Mouse (Mus musculus) lung, adult 2 months (tissue): ENCODE measurements around the gene Trim56.

ENCODE experiments used
- CTCF ChIP-seq: fragments of 200-500 bp; IDR thresholded peaks from 2 replicates; pipeline ENCODE4 v1.5.1; 2011; ENCODE audit warnings: mild to moderate bottlenecking, low read length, control low read depth; ENCODE audit not compliant: insufficient read depth
- POLR2A ChIP-seq: fragments of 200-500 bp; IDR thresholded peaks from 2 replicates; pipeline ENCODE4 v1.6.1; 2011; ENCODE audit warnings: low read depth, mild to moderate bottlenecking, control low read depth, low read length, borderline replicate concordance; ENCODE audit errors: extremely low read depth

DNA sequence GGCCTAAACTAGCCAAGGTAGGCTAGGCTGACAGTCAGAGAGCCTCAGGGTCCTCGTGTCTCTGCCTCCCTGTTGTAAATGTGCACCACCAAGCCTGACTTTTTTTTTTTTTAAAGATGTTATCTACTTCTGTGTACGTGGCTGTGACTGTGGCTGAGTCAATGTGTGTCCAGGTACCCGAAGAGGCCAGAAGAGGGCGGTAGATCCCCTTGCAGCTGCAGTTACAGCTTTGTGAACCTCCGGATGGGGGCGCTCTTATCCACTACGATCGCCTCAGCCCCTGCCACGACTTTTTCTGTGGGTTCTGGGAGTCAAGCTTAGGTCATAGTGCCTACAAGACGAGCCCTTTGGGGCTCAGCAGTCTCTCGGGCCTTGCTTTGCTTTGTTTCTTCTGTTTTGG lies 43.5 kb upstream of the Trim56 start:
- TF ChIP-seq POLR2A (no peak), CTCF (peak; percentile 47)
